Mouse (Mus musculus) frontal cortex, adult 2 months (tissue): ENCODE data around the gene Cers1. TPM values are rescaled to one million over a fixed set of nuclear protein-coding genes. Genes with fewer than 3 reads are reported as not detected.

Experiments used
- DNase-seq, 2 experiments: peaks; one replicate each; pipeline ENCODE4 v3.0.0; 2022; ENCODE audit warnings: low spot score in 1 of 2; ENCODE audit errors: extremely low spot score in 1 of 2
- polyA plus RNA-seq: library from polyadenylated mRNA; depleted of rRNA; stranded (reverse); fragments of >200 nt; gene quantifications from 2 replicates; pipeline ENCODE4 v1.2.3, GENCODE M21; 2012

Cers1 gene
- polyA plus RNA-seq, 1 experiment: 86.7 TPM

GRCm38 (mm10) chr8:70351035-70351999, 35.7 kb downstream of the Cers1 start:
- peak in 1 of 2 experiments; percentile 49 for DNase-seq

- no peak for DNase-seq
Observed at GRCm38 (mm10) chr8:70352000-70352384, 36.4 kb downstream of the Cers1 start.

GRCm38 (mm10) chr8:70352657-70353151, 37.1 kb downstream of the Cers1 start:
- no peak for DNase-seq

- peak; percentile 95 to 99 for DNase-seq
Observed at GRCm38 (mm10) chr8:70353194-70353817, 37.7 kb downstream of the Cers1 start, which contains the start of gene Upf1. TSS of gene Upf1 (minus strand) at chr8:70353278.

GRCm38 (mm10) chr8:70354004-70354403, 38.4 kb downstream of the Cers1 start:
- DNase-seq: peak; percentile 66 to 73

- no peak for DNase-seq
Observed at GRCm38 (mm10) chr8:70356111-70356510, 40.5 kb downstream of the Cers1 start.

- DNase-seq: no peak
Observed at GRCm38 (mm10) chr8:70359411-70359810, 43.8 kb downstream of the Cers1 start.

GRCm38 (mm10) chr8:70360769-70361168, 45.2 kb downstream of the Cers1 start:
- DNase-seq: no peak

- DNase-seq: no peak
Observed at GRCm38 (mm10) chr8:70361484-70362032, 46.0 kb downstream of the Cers1 start.

GRCm38 (mm10) chr8:70364066-70364465, 48.5 kb downstream of the Cers1 start:
- DNase-seq: no peak

GRCm38 (mm10) chr8:70366588-70366987, 51.0 kb downstream of the Cers1 start:
- no peak for DNase-seq

GRCm38 (mm10) chr8:70370476-70370875, 54.9 kb downstream of the Cers1 start:
- no peak for DNase-seq

- no peak for DNase-seq
Observed at GRCm38 (mm10) chr8:70371951-70372350, 56.4 kb downstream of the Cers1 start.

GRCm38 (mm10) chr8:70373397-70374317, 58.1 kb downstream of the Cers1 start, which contains the start of gene Comp:
TSS of gene Comp (plus strand) at chr8:70373558.
- no peak for DNase-seq

- DNase-seq: peak in 1 of 2 experiments; percentile 30
Observed at GRCm38 (mm10) chr8:70374318-70374927, 58.8 kb downstream of the Cers1 start.

- no peak for DNase-seq
Observed at GRCm38 (mm10) chr8:70375212-70375859, 59.8 kb downstream of the Cers1 start.

- no peak for DNase-seq
Observed at GRCm38 (mm10) chr8:70376275-70376741, 60.7 kb downstream of the Cers1 start.

GRCm38 (mm10) chr8:70377049-70377448, 61.5 kb downstream of the Cers1 start:
- no peak for DNase-seq

GRCm38 (mm10) chr8:70380069-70380468, 64.5 kb downstream of the Cers1 start:
- DNase-seq: peak in 1 of 2 experiments; percentile 36
